ENCODE assay signal across 8 mouse cellular contexts in the genomic region with DNA sequence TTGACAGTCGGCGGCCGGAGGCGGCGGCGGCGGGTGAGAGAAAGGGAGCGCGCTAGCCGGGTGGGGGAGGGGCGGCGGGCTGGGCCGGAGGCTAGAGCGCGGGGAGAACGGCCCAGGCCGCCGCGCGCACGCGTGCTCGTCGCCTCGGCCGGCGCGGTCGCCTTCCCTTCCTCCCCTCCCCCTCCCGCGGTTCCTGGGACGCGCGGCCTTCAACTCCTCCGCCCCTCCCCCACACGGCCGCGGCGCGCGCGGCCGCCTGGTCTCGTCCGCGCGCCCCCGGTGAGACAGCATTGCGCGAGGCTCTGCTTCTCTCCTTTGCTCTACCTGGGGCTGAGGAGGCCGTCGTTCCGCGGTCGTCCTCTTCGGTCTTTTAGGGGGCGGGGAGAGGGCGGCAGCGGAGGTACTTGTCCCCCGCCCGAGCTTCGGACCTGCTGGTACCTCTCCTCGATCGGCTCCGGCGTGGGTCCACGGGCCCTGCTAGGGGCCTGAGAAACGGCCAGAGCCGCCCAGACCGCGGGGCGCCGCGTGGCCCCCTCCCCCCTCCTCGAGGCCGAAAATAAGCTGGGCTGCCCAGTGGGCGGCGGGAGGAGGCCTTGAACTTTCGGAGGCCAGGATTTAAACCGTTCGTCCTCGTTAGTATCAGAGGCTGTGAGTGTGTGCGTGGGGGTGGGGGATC. TPM values are rescaled to one million over a fixed set of nuclear protein-coding genes. Genes with fewer than 3 reads are reported as not detected.
DNase-seq lines count a peak whose midpoint lies in the region; ATAC-seq and TF ChIP-seq lines count a peak whose summit lies in the region.

No protein-coding gene starts in this region.

- peak overlapping the region; percentile 93 for H3K9ac ChIP-seq in ES-E14 (ENCODE audit: insufficient read depth, low read depth, low read length, poor library complexity, severe bottlenecking)
- peak overlapping the region; percentile 99 for H3K9ac ChIP-seq in heart, embryonic 13.5 days

- 1% methylated on average over 58 of the region's 83 CpGs for WGBS in heart, embryonic 13.5 days

- no peaks in the 10 kb centered on the region for H3K9me3 ChIP-seq in ES-E14 (ENCODE audit: control insufficient read depth, insufficient read depth, low read depth, low read length)
- H3K9me3 ChIP-seq in heart, embryonic 13.5 days = no peaks in the 10 kb centered on the region

- no peaks in the 10 kb centered on the region for H3K27me3 ChIP-seq in heart, embryonic 13.5 days (replicated peaks)

- peak; percentile 88 for DNase-seq in ES-E14 (ENCODE audit: low read depth, low spot score)
- peak; percentile 92 for DNase-seq in adrenal gland, postnatal 10 days
- DNase-seq in embryo, embryonic 11.5 days (ENCODE audit: low read depth, low spot score) = peak; percentile 86
- DNase-seq in layer of hippocampus, postnatal 10 days (ENCODE audit: low spot score in 2 of 2) = peak; percentile 71 to 83
- DNase-seq in lung, postnatal 25 days (ENCODE audit: low spot score) = peak; percentile 74
- peak; percentile 88 for DNase-seq in retina, embryonic 14.5 days (ENCODE audit: low spot score)
- DNase-seq in urinary bladder, postnatal 4 days (ENCODE audit: low spot score in 2 of 2) = peak; percentile 69 to 82

- peak overlapping the region; percentile 92 for H3K4me2 ChIP-seq in heart, embryonic 13.5 days

- peak overlapping the region; percentile 93 for H3K27ac ChIP-seq in ES-E14 (ENCODE audit: insufficient read depth, low read depth, low read length, poor library complexity, severe bottlenecking)
- H3K27ac ChIP-seq in heart, embryonic 13.5 days (replicated peaks) = peak overlapping the region; percentile 97

- peak overlapping the region; percentile 79 to 95 for H3K4me3 ChIP-seq in ES-E14 (ENCODE audit: insufficient read depth in 1 of 2, low read depth in 1 of 2, low read length in 2 of 2, poor library complexity in 1 of 2, severe bottlenecking in 1 of 2)
- H3K4me3 ChIP-seq in heart, embryonic 13.5 days = peak overlapping the region; percentile 86

- peak; percentile 72 for ATAC-seq in heart, embryonic 13.5 days (ENCODE audit: extremely low read depth, insufficient number of reproducible peaks, low FRiP score, low TSS enrichment)

- H3K4me1 ChIP-seq in ES-E14 (ENCODE audit: control insufficient read depth in 2 of 2, insufficient read depth in 2 of 2, low read length in 2 of 2, poor library complexity in 1 of 2) = peaks cover 0 to 4% of the 10 kb centered on the region in 2 experiments; a peak in 2 of 4 replicates
- peaks cover 35% of the 10 kb centered on the region for H3K4me1 ChIP-seq in heart, embryonic 13.5 days

- in situ Hi-C loops in ES-E14 (cut with MboI; ENCODE audit: low sequenced_read_pairs in 2 of 2, unreplicated experiment in 2 of 2) = no loop called here

- H3K36me3 ChIP-seq in ES-E14 (ENCODE audit: control insufficient read depth, insufficient read depth, low read length, poor library complexity, severe bottlenecking) = peaks cover 9% of the 10 kb centered on the region
- H3K36me3 ChIP-seq in heart, embryonic 13.5 days = peaks cover 21% of the 10 kb centered on the region

TF ChIP-seq in ES-E14, 5 proteins besides CTCF, POLR2A, EP300 and RAD21:
- TF ChIP-seq CHD2 (IDR thresholded peaks at IDR 0.05; ENCODE audit: low read depth, low read length) (peak; percentile 54), MAFK (IDR thresholded peaks at IDR 0.05; ENCODE audit: insufficient read depth, low read depth, low read length) (no peak), ZNF384 (IDR thresholded peaks at IDR 0.05; ENCODE audit: low read depth, low read length) (no peak), HCFC1 (IDR thresholded peaks at IDR 0.05; ENCODE audit: borderline replicate concordance, insufficient read depth, low read length) (no peak), ZC3H11A (IDR thresholded peaks at IDR 0.05; ENCODE audit: borderline replicate concordance, low read depth, low read length) (no peak)
TF ChIP-seq in ES-E14: peak in this region for 1.

RNA-seq across cellular contexts. Expression of gene Srrm2, which starts 13.2 kb away (rescaled TPM):
- total RNA-seq in ES-E14 (2012; rRNA removed) = 192 and 230 TPM in 2 replicates
- 100 to 1,000 TPM; 365 to 601 TPM for total RNA-seq in adrenal gland, postnatal 10 days (2021)
- polyA plus RNA-seq in heart, embryonic 13.5 days (2015; fragmentation: Nextera tagmentation; extraction: Ambion mirVana) = 319 and 327 TPM in 2 replicates
- total RNA-seq in layer of hippocampus, postnatal 10 days (2021) = 100 to 1,000 TPM; 516 to 611 TPM

RNA-seq across cellular contexts. Expression of gene Flywch2, which starts 17.6 kb away (rescaled TPM):
- total RNA-seq in ES-E14 (2012; rRNA removed) = 8.0 and 10.8 TPM in 2 replicates
- 1 to 10 TPM; 8.0 to 9.5 TPM for total RNA-seq in adrenal gland, postnatal 10 days (2021)
- 5.8 and 7.4 TPM in 2 replicates for polyA plus RNA-seq in heart, embryonic 13.5 days (2015; fragmentation: Nextera tagmentation; extraction: Ambion mirVana)
- total RNA-seq in layer of hippocampus, postnatal 10 days (2021) = 10 to 100 TPM; 26.7 to 27.3 TPM

RNA-seq across cellular contexts. Expression of gene Elob, which starts 25.4 kb away (rescaled TPM):
- total RNA-seq in ES-E14 (2012; rRNA removed) = 651 and 726 TPM in 2 replicates
- total RNA-seq in adrenal gland, postnatal 10 days (2021) = 100 to 1,000 TPM; 333 to 378 TPM
- 875 and 1,018 TPM in 2 replicates for polyA plus RNA-seq in heart, embryonic 13.5 days (2015; fragmentation: Nextera tagmentation; extraction: Ambion mirVana)
- 100 to 1,000 TPM; 402 to 410 TPM for total RNA-seq in layer of hippocampus, postnatal 10 days (2021)

RNA-seq across cellular contexts. Expression of gene Flywch1, which starts 32.1 kb away (rescaled TPM):
- total RNA-seq in ES-E14 (2012; rRNA removed) = 31.6 and 35.1 TPM in 2 replicates
- total RNA-seq in adrenal gland, postnatal 10 days (2021) = 10 to 100 TPM; 43.9 to 49.0 TPM
- 52.1 and 54.1 TPM in 2 replicates for polyA plus RNA-seq in heart, embryonic 13.5 days (2015; fragmentation: Nextera tagmentation; extraction: Ambion mirVana)
- total RNA-seq in layer of hippocampus, postnatal 10 days (2021) = 100 to 1,000 TPM; 121 to 123 TPM

RNA-seq across cellular contexts. Expression of gene Prss33, which starts 32.4 kb away (rescaled TPM):
- 0.45 and 0.95 TPM in 2 replicates for total RNA-seq in ES-E14 (2012; rRNA removed)
- not detected for total RNA-seq in adrenal gland, postnatal 10 days (2021)
- not detected in 2 replicates for polyA plus RNA-seq in heart, embryonic 13.5 days (2015; fragmentation: Nextera tagmentation; extraction: Ambion mirVana)
- total RNA-seq in layer of hippocampus, postnatal 10 days (2021) = not detected

Comparison
In these comparisons a context has a peak if more than half of its experiments do, and no peak if none do; other contexts are left out.
1. Peak in every context shown above with its lines: DNase-seq, ATAC-seq, H3K4me3 ChIP-seq and H3K27ac ChIP-seq.